Mouse (Mus musculus): ENCODE measurements around the gene Vps53. TPM values are rescaled to one million over a fixed set of nuclear protein-coding genes. Genes with fewer than 3 reads are reported as not detected.

Gene Vps53
- polyA plus RNA-seq, 1 experiment from 2014 or later, result 39.8 TPM

GRCm38 (mm10) chr11:76201761-76202674, 22.6 kb upstream of the Vps53 start:
- Histone ChIP-seq H3K9me3 (no peaks in the 10 kb centered on the region), H3K4me3 (peak overlapping the region; percentile 92), H3K36me3 (replicated peaks) (peaks cover 31% of the 10 kb centered on the region), H3K27me3 (replicated peaks; ENCODE audit: low read depth, poor library complexity, severe bottlenecking) (peaks cover 24% of the 10 kb centered on the region), H3K27ac (replicated peaks) (peak overlapping the region; percentile 91), H3K4me1 (peaks cover 23% of the 10 kb centered on the region)
- under 1% methylated on average over 90 of the region's 90 CpGs for WGBS
- DNase-seq (ENCODE audit: low spot score), result peak; percentile 91

GRCm38 (mm10) chr11:76196977-76197469, 17.6 kb upstream of the Vps53 start:
- H3K4me1 ChIP-seq, result peaks cover 10% of the 10 kb centered on the region
- DNase-seq (ENCODE audit: low spot score), result no peak
- H3K27me3 ChIP-seq (replicated peaks; ENCODE audit: low read depth, poor library complexity, severe bottlenecking), result peaks cover 17% of the 10 kb centered on the region
- H3K9me3 ChIP-seq, result no peaks in the 10 kb centered on the region
- H3K36me3 ChIP-seq (replicated peaks), result no peaks in the 10 kb centered on the region
- H3K27ac ChIP-seq (replicated peaks), result no peak overlapping the region
- 51% methylated on average over 8 of the region's 8 CpGs for WGBS
- no peak overlapping the region for H3K4me3 ChIP-seq

GRCm38 (mm10) chr11:76196275-76196976, 17.0 kb upstream of the Vps53 start:
- peaks cover 4% of the 10 kb centered on the region for H3K4me1 ChIP-seq
- no peak for DNase-seq (ENCODE audit: low spot score)
- no peak overlapping the region for H3K4me3 ChIP-seq
- H3K27ac ChIP-seq (replicated peaks), result no peak overlapping the region
- 69% methylated on average over 8 of the region's 8 CpGs for whole genome bisulfite sequencing
- H3K36me3 ChIP-seq (replicated peaks), result no peaks in the 10 kb centered on the region
- H3K9me3 ChIP-seq, result no peaks in the 10 kb centered on the region
- H3K27me3 ChIP-seq (replicated peaks; ENCODE audit: low read depth, poor library complexity, severe bottlenecking), result peaks cover 14% of the 10 kb centered on the region

- no peaks in the 10 kb centered on the region for H3K4me1 ChIP-seq
- WGBS, result 91% methylated on average over 6 of the region's 6 CpGs
- H3K4me3 ChIP-seq, result no peak overlapping the region
- no peaks in the 10 kb centered on the region for H3K9me3 ChIP-seq
- DNase-seq (ENCODE audit: low spot score), result no peak
- no peak overlapping the region for H3K27ac ChIP-seq (replicated peaks)
- H3K27me3 ChIP-seq (replicated peaks; ENCODE audit: low read depth, poor library complexity, severe bottlenecking), result no peaks in the 10 kb centered on the region
- no peaks in the 10 kb centered on the region for H3K36me3 ChIP-seq (replicated peaks)
Observed at GRCm38 (mm10) chr11:76186908-76187307, 7.5 kb upstream of the Vps53 start.

- Histone ChIP-seq H3K36me3 (replicated peaks) (no peaks in the 10 kb centered on the region), H3K4me1 (peaks cover 9% of the 10 kb centered on the region), H3K27ac (replicated peaks) (no peak overlapping the region), H3K4me3 (no peak overlapping the region), H3K9me3 (no peaks in the 10 kb centered on the region), H3K27me3 (replicated peaks; ENCODE audit: low read depth, poor library complexity, severe bottlenecking) (no peaks in the 10 kb centered on the region)
- 83% methylated on average over 4 of the region's 4 CpGs for WGBS
- no peak for DNase-seq (ENCODE audit: low spot score)
Observed at GRCm38 (mm10) chr11:76183745-76184144, 4.3 kb upstream of the Vps53 start.

GRCm38 (mm10) chr11:76180146-76180540, 696 bp upstream of the Vps53 start:
- H3K4me1 ChIP-seq, result peaks cover 15% of the 10 kb centered on the region
- no peaks in the 10 kb centered on the region for H3K9me3 ChIP-seq
- peak overlapping the region; percentile 83; the same call in 1 of the 2 replicates for H3K27ac ChIP-seq (replicated peaks)
- DNase-seq (ENCODE audit: low spot score), result no peak
- 22% methylated on average over 7 of the region's 7 CpGs for WGBS
- H3K36me3 ChIP-seq (replicated peaks), result peaks cover 7% of the 10 kb centered on the region; the same call in 1 of the 2 replicates
- peak overlapping the region; percentile 86 for H3K4me3 ChIP-seq
- no peaks in the 10 kb centered on the region for H3K27me3 ChIP-seq (replicated peaks; ENCODE audit: low read depth, poor library complexity, severe bottlenecking)

GRCm38 (mm10) chr11:76178726-76179494, 537 bp downstream of the Vps53 start:
- WGBS, result 4% methylated on average over 28 of the region's 28 CpGs
- Histone ChIP-seq H3K36me3 (replicated peaks) (peaks cover 9% of the 10 kb centered on the region), H3K27me3 (replicated peaks; ENCODE audit: low read depth, poor library complexity, severe bottlenecking) (no peaks in the 10 kb centered on the region), H3K27ac (replicated peaks) (peak overlapping the region; percentile 83), H3K4me3 (peak overlapping the region; percentile 86), H3K9me3 (no peaks in the 10 kb centered on the region), H3K4me1 (peaks cover 15% of the 10 kb centered on the region)
- DNase-seq (ENCODE audit: low spot score), result peak; percentile 58

GRCm38 (mm10) chr11:76170207-76170606, 9.2 kb downstream of the Vps53 start:
- Histone ChIP-seq H3K27ac (replicated peaks) (no peak overlapping the region), H3K4me3 (no peak overlapping the region), H3K36me3 (replicated peaks) (peaks cover 22% of the 10 kb centered on the region), H3K9me3 (no peaks in the 10 kb centered on the region), H3K4me1 (no peaks in the 10 kb centered on the region), H3K27me3 (replicated peaks; ENCODE audit: low read depth, poor library complexity, severe bottlenecking) (no peaks in the 10 kb centered on the region)
- WGBS, result 84% methylated on average over 5 of the region's 5 CpGs
- no peak for DNase-seq (ENCODE audit: low spot score)

GRCm38 (mm10) chr11:76168976-76169375, 10.5 kb downstream of the Vps53 start:
- 91% methylated on average over 3 of the region's 3 CpGs for WGBS
- no peak for DNase-seq (ENCODE audit: low spot score)

GRCm38 (mm10) chr11:76167079-76167765, 12.2 kb downstream of the Vps53 start:
- no peak overlapping the region for H3K4me3 ChIP-seq
- H3K36me3 ChIP-seq (replicated peaks), result peaks cover 25% of the 10 kb centered on the region
- H3K4me1 ChIP-seq, result no peaks in the 10 kb centered on the region
- DNase-seq (ENCODE audit: low spot score), result peak; percentile 75
- no peak overlapping the region for H3K27ac ChIP-seq (replicated peaks)
- WGBS, result 33% methylated on average over 5 of the region's 5 CpGs
- no peaks in the 10 kb centered on the region for H3K9me3 ChIP-seq
- no peaks in the 10 kb centered on the region for H3K27me3 ChIP-seq (replicated peaks; ENCODE audit: low read depth, poor library complexity, severe bottlenecking)

More at GRCm38 (mm10) chr11:76168976-76169375, 10.5 kb downstream of the Vps53 start:
- Histone ChIP-seq H3K36me3 (replicated peaks) (peaks cover 27% of the 10 kb centered on the region), H3K9me3 (no peaks in the 10 kb centered on the region), H3K4me3 (no peak overlapping the region), H3K27ac (replicated peaks) (no peak overlapping the region), H3K4me1 (no peaks in the 10 kb centered on the region), H3K27me3 (replicated peaks; ENCODE audit: low read depth, poor library complexity, severe bottlenecking) (no peaks in the 10 kb centered on the region)

GRCm38 (mm10) chr11:76166657-76167056, 12.8 kb downstream of the Vps53 start:
- no peaks in the 10 kb centered on the region for H3K27me3 ChIP-seq (replicated peaks; ENCODE audit: low read depth, poor library complexity, severe bottlenecking)
- no peak for DNase-seq (ENCODE audit: low spot score)
- no peaks in the 10 kb centered on the region for H3K4me1 ChIP-seq
- no peak overlapping the region for H3K27ac ChIP-seq (replicated peaks)
- H3K36me3 ChIP-seq (replicated peaks), result peaks cover 20% of the 10 kb centered on the region
- no peaks in the 10 kb centered on the region for H3K9me3 ChIP-seq
- H3K4me3 ChIP-seq, result no peak overlapping the region
- 96% methylated on average over 4 of the region's 4 CpGs for WGBS
